Mouse (Mus musculus) CH12.LX (cell line): ENCODE measurements around the gene Syn3. TPM values are rescaled to one million over a fixed set of nuclear protein-coding genes. Genes with fewer than 3 reads are reported as not detected.

Experiments used
- DNase-seq: peaks from one replicate; pipeline ENCODE4 v3.0.0-alpha.2; 2013; ENCODE audit errors: extremely low read depth
- H3K27ac ChIP-seq: 2 replicates; pipeline ENCODE4 v1.5.1; 2012; ENCODE audit warnings: low read depth, mild to moderate bottlenecking, control low read depth, moderate library complexity; ENCODE audit not compliant: insufficient read depth
- H3K27me3 ChIP-seq: replicated peaks from 2 replicates; pipeline ENCODE3; 2012; ENCODE audit warnings: inconsistent platforms
- H3K36me3 ChIP-seq, 2 experiments: replicated peaks in 1 of 2; 2 replicates each; pipeline versions ENCODE3 to v1.6.1; 2012; ENCODE audit warnings: inconsistent platforms in 1 of 2, low read length in 1 of 2, mild to moderate bottlenecking in 1 of 2, mixed read lengths in 1 of 2, moderate library complexity in 1 of 2; ENCODE audit not compliant: control insufficient read depth in 1 of 2, insufficient read depth in 1 of 2
- H3K4me1 ChIP-seq, 2 experiments: 2 replicates each; pipeline ENCODE4 v1.6.1; 2012; ENCODE audit warnings: inconsistent platforms in 1 of 2, moderate library complexity in 1 of 2; ENCODE audit not compliant: insufficient read depth in 2 of 2, control insufficient read depth in 1 of 2
- H3K4me2 ChIP-seq: 2 replicates; pipeline ENCODE4 v1.6.1; 2012; ENCODE audit warnings: low read depth, mild to moderate bottlenecking, control low read depth; ENCODE audit not compliant: poor library complexity, insufficient read depth, severe bottlenecking
- H3K4me3 ChIP-seq, 3 experiments: fragments of 150-350 bp in 1 of 3; sonication (generic) in 1 of 3; replicated peaks in 1 of 3; 2 replicates each; pipeline versions ENCODE3 to v1.5.1; 2011 to 2012; ENCODE audit warnings: low read depth in 2 of 3, low read length in 2 of 3, mild to moderate bottlenecking in 2 of 3, moderate library complexity in 2 of 3, control low read depth in 1 of 3, improper control_type of control experiment in 1 of 3, inconsistent platforms in 1 of 3, mixed read lengths in 1 of 3; ENCODE audit not compliant: poor library complexity in 1 of 3
- H3K79me2 ChIP-seq: replicated peaks from 2 replicates; pipeline ENCODE4 v1.6.1; 2012; ENCODE audit warnings: mild to moderate bottlenecking, moderate library complexity; ENCODE audit not compliant: control insufficient read depth, poor library complexity, insufficient read depth, severe bottlenecking; ENCODE audit errors: extremely low read depth
- H3K9ac ChIP-seq: 2 replicates; pipeline ENCODE4 v1.6.1; 2012; ENCODE audit warnings: low read depth, mild to moderate bottlenecking, control low read depth, moderate library complexity; ENCODE audit not compliant: insufficient read depth
- H3K9me3 ChIP-seq: replicated peaks from 2 replicates; pipeline ENCODE3; 2012; ENCODE audit warnings: low read length, inconsistent platforms, mixed read lengths
- CHD2 ChIP-seq: IDR thresholded peaks from 2 replicates; pipeline ENCODE4 v1.6.1; 2011; ENCODE audit warnings: low read length, improper control_type of control experiment
- EP300 ChIP-seq: IDR thresholded peaks from 2 replicates; pipeline ENCODE4 v1.6.1; 2011; ENCODE audit warnings: low read length, improper control_type of control experiment
- ETS1 ChIP-seq: conservative IDR thresholded peaks from 2 replicates; pipeline ENCODE4 v1.6.1; 2012; ENCODE audit warnings: low read depth, mild to moderate bottlenecking, inconsistent platforms, low read length, improper control_type of control experiment, moderate library complexity
- IRF4 ChIP-seq: IDR thresholded peaks from 2 replicates; pipeline ENCODE4 v1.6.1; 2014; ENCODE audit warnings: low read depth, mild to moderate bottlenecking, inconsistent platforms, low read length, improper control_type of control experiment
- JUN ChIP-seq: IDR thresholded peaks from 2 replicates; pipeline ENCODE4 v1.6.1; 2011; ENCODE audit warnings: low read depth, mild to moderate bottlenecking, low read length, improper control_type of control experiment, moderate library complexity; ENCODE audit not compliant: insufficient read depth
- KAT2A ChIP-seq: IDR thresholded peaks from 2 replicates; pipeline ENCODE4 v1.6.1; 2012; ENCODE audit warnings: low read length, improper control_type of control experiment, inconsistent platforms; ENCODE audit not compliant: insufficient replicate concordance
- MAFK ChIP-seq: IDR thresholded peaks from 2 replicates; pipeline ENCODE4 v1.6.1; 2011; ENCODE audit warnings: low read length, improper control_type of control experiment; ENCODE audit not compliant: insufficient replicate concordance
- MAX ChIP-seq: IDR thresholded peaks from 2 replicates; pipeline ENCODE4 v1.6.1; 2011; ENCODE audit warnings: low read length, improper control_type of control experiment
- MAZ ChIP-seq: IDR thresholded peaks from 2 replicates; pipeline ENCODE4 v1.6.1; 2012; ENCODE audit warnings: low read depth, mild to moderate bottlenecking, inconsistent platforms, low read length, improper control_type of control experiment, moderate library complexity
- MYC ChIP-seq: IDR thresholded peaks from 2 replicates; pipeline ENCODE4 v1.6.1; 2011; ENCODE audit warnings: low read depth, mild to moderate bottlenecking, improper control_type of control experiment, low read length
- NELFE ChIP-seq: IDR thresholded peaks from 2 replicates; pipeline ENCODE4 v1.6.1; 2011; ENCODE audit warnings: low read depth, low read length, improper control_type of control experiment
- SIN3A ChIP-seq: IDR thresholded peaks from 2 replicates; pipeline ENCODE4 v1.6.1; 2012; ENCODE audit warnings: low read length, improper control_type of control experiment, inconsistent platforms
- SMC3 ChIP-seq: IDR thresholded peaks from 2 replicates; pipeline ENCODE4 v1.6.1; 2011; ENCODE audit warnings: low read depth, low read length, improper control_type of control experiment
- TCF12 ChIP-seq: IDR thresholded peaks from 2 replicates; pipeline ENCODE4 v1.6.1; 2014; ENCODE audit warnings: low read depth, mild to moderate bottlenecking, inconsistent platforms, low read length, improper control_type of control experiment
- UBTF ChIP-seq: IDR thresholded peaks from 2 replicates; pipeline ENCODE4 v1.6.1; 2012; ENCODE audit warnings: low read depth, mild to moderate bottlenecking, inconsistent platforms, low read length, improper control_type of control experiment, moderate library complexity
- USF2 ChIP-seq: conservative IDR thresholded peaks from 2 replicates; pipeline ENCODE4 v1.6.1; 2011; ENCODE audit warnings: low read depth, low read length, improper control_type of control experiment
- ZMIZ1 ChIP-seq: IDR thresholded peaks from 2 replicates; pipeline ENCODE4 v1.6.1; 2012; ENCODE audit warnings: low read depth, mild to moderate bottlenecking, inconsistent platforms, low read length, improper control_type of control experiment
- dilution Hi-C: fragments of 300-500 bp; cut with MboI; formaldehyde crosslinking; loops from 2 replicates; pipeline ENCODE4 v1.14.3; 2020; ENCODE audit warnings: low sequenced_read_pairs; ENCODE audit not compliant: extremely low pct_unique_long_range_greater_than_20kb, extremely low pct_ligation_motif_present
- in situ Hi-C: fragments of 300-500 bp; cut with MboI; formaldehyde crosslinking; loops from 3 replicates; pipeline ENCODE4 v1.14.3; 2019; ENCODE audit warnings: low sequenced_read_pairs, low pct_ligation_motif_present, low pct_unique_long_range_greater_than_20kb, mixed read lengths
- polyA plus RNA-seq: library from polyadenylated mRNA; unstranded; fragments of >175 nt; gene quantifications from 2 replicates; pipeline ENCODE4 v1.2.1, GENCODE M21; 2012; ENCODE audit warnings: low read depth; ENCODE audit not compliant: insufficient read length
- total RNA-seq, 2 experiments: library from RNA; depleted of rRNA; stranded (reverse); fragments of 300-350 nt in 1 of 2; fragments of >200 nt in 1 of 2; gene quantifications; 2 replicates each; pipeline ENCODE4 v1.2.3; 2012 to 2014

Gene Syn3
- total and polyA plus RNA-seq, 3 experiments: 2.8 to 8.9 (median 5.6) TPM

GRCm38 (mm10) chr10:86136249-86136648 is 362.4 kb downstream of the Syn3 start:
- dilution Hi-C loops: no loop called here
- no peaks in the 10 kb centered on the region for H3K27me3 ChIP-seq

DNA sequence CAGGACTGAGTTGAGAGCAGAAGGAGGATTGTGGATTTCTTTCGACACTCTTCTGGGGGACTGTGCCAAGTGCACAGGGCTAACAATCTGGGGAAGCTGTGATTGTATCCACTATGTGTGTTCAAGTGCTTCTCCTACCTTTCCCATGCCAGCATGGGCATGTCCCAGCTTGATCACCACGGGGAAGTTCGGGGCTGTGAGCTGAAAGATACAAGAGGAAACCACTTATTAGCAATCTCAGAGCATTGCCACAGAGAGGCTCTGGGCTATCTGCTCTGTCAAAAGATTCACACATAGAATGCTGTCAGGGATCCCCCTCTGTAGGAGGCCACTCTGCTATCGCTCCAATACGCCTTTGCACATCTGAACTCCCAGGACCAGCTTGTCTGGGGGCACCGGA is 363.8 kb downstream of the Syn3 start:
- no peak for DNase-seq
- Histone ChIP-seq H3K36me3 (peaks cover 0 to 2% of the 10 kb centered on the region in 2 experiments), H3K9ac (no peak overlapping the region), H3K27me3 (no peaks in the 10 kb centered on the region), H3K4me1 (no peaks in the 10 kb centered on the region), H3K9me3 (no peaks in the 10 kb centered on the region), H3K27ac (no peak overlapping the region), H3K4me2 (no peak overlapping the region), H3K4me3 (no peak overlapping the region), H3K79me2 (no peaks in the 10 kb centered on the region)
- dilution Hi-C loops: no loop called here
- TF ChIP-seq ETS1 (no peak), MYC (no peak), ZMIZ1 (no peak), UBTF (no peak), EP300 (no peak), USF2 (no peak), KAT2A (no peak), IRF4 (no peak), NELFE (no peak), MAZ (no peak), JUN (no peak), SMC3 (no peak), MAX (no peak), MAFK (no peak), SIN3A (no peak), TCF12 (no peak)
- in situ Hi-C loops: no loop called here

More at GRCm38 (mm10) chr10:86136249-86136648, 362.4 kb downstream of the Syn3 start:
- H3K9me3 ChIP-seq: no peaks in the 10 kb centered on the region
- no peaks in the 10 kb centered on the region for H3K79me2 ChIP-seq
- no peak overlapping the region for H3K27ac ChIP-seq
- H3K36me3 ChIP-seq: peaks cover 0 to 2% of the 10 kb centered on the region in 2 experiments
- DNase-seq: no peak
- H3K9ac ChIP-seq: no peak overlapping the region
- TF ChIP-seq CHD2: no peak
- no peak overlapping the region for H3K4me2 ChIP-seq
- H3K4me3 ChIP-seq: no peak overlapping the region
- H3K4me1 ChIP-seq: no peaks in the 10 kb centered on the region
- in situ Hi-C loops: no loop called here
